Mouse (Mus musculus) thymus, postnatal 4 days (tissue): ENCODE data around the gene Pdcd1.
"Not testable (repeated sequence)": the region's sequence is repeated elsewhere in the genome, so short reads cannot be mapped to it uniquely, and the experiment has no call there.

Experiments used
- DNase-seq: peaks from one replicate; pipeline ENCODE4 v3.0.0; 2021

Pdcd1 gene

GRCm38 (mm10) chr1:94052373-94052772 is at the start of gene Pdcd1:
TSS of gene Pdcd1 (minus strand) at chr1:94052553.
- peak; percentile 54 for DNase-seq

- no peak for DNase-seq
Observed at GRCm38 (mm10) chr1:94091788-94092187, 39.4 kb upstream of the Pdcd1 start.

GRCm38 (mm10) chr1:94086311-94086898 is 34.1 kb upstream of the Pdcd1 start:
- DNase-seq, result no peak

GRCm38 (mm10) chr1:94085324-94086105 is 33.2 kb upstream of the Pdcd1 start:
- no peak for DNase-seq

GRCm38 (mm10) chr1:94081761-94082160 is 29.4 kb upstream of the Pdcd1 start:
- no peak for DNase-seq

- DNase-seq, result no peak
Observed at GRCm38 (mm10) chr1:94081191-94081590, 28.8 kb upstream of the Pdcd1 start.

- no peak for DNase-seq
Observed at GRCm38 (mm10) chr1:94080718-94081117, 28.4 kb upstream of the Pdcd1 start.

- peak; percentile 93 for DNase-seq
Observed at GRCm38 (mm10) chr1:94078835-94079440, 26.6 kb upstream of the Pdcd1 start.

GRCm38 (mm10) chr1:94078314-94078713 is 26.0 kb upstream of the Pdcd1 start:
- DNase-seq, result no peak

GRCm38 (mm10) chr1:94076702-94077101 is 24.3 kb upstream of the Pdcd1 start:
- DNase-seq, result no peak

- no peak for DNase-seq
Observed at GRCm38 (mm10) chr1:94074756-94075155, 22.4 kb upstream of the Pdcd1 start.

- DNase-seq, result not testable (repeated sequence)
Observed at GRCm38 (mm10) chr1:94058281-94058680, 5.9 kb upstream of the Pdcd1 start.

GRCm38 (mm10) chr1:94057401-94057800 is 5.0 kb upstream of the Pdcd1 start:
- no peak for DNase-seq

- DNase-seq, result no peak
Observed at GRCm38 (mm10) chr1:94055966-94056365, 3.6 kb upstream of the Pdcd1 start.

GRCm38 (mm10) chr1:94054481-94054880 is 2.1 kb upstream of the Pdcd1 start:
- DNase-seq, result no peak

- DNase-seq, result no peak
Observed at GRCm38 (mm10) chr1:94053530-94054216, 1.3 kb upstream of the Pdcd1 start.

- DNase-seq, result no peak
Observed at GRCm38 (mm10) chr1:94051104-94051503, 1.2 kb downstream of the Pdcd1 start.

GRCm38 (mm10) chr1:94046544-94046943 is 5.8 kb downstream of the Pdcd1 start:
- no peak for DNase-seq

GRCm38 (mm10) chr1:94045559-94045958 is 6.8 kb downstream of the Pdcd1 start:
- no peak for DNase-seq

- no peak for DNase-seq
Observed at GRCm38 (mm10) chr1:94040391-94040790, 12.0 kb downstream of the Pdcd1 start.

GRCm38 (mm10) chr1:94034984-94035743 is 17.2 kb downstream of the Pdcd1 start:
- DNase-seq, result peak; percentile 87

GRCm38 (mm10) chr1:94033075-94033602 is 19.2 kb downstream of the Pdcd1 start:
- no peak for DNase-seq
